Mouse (Mus musculus) liver, adult 2 months (tissue): ENCODE data around the gene Slc50a1.

Experiments
- CTCF ChIP-seq: fragments of 200-500 bp; IDR thresholded peaks from 2 replicates; pipeline ENCODE4 v1.5.1; 2011; ENCODE audit warnings: low read depth, low read length, control low read depth
- POLR2A ChIP-seq: fragments of 200-500 bp; IDR thresholded peaks from 2 replicates; pipeline ENCODE4 v1.6.1; 2011; ENCODE audit warnings: low read length, control low read depth; ENCODE audit not compliant: insufficient read depth; ENCODE audit errors: extremely low read depth

DNA sequence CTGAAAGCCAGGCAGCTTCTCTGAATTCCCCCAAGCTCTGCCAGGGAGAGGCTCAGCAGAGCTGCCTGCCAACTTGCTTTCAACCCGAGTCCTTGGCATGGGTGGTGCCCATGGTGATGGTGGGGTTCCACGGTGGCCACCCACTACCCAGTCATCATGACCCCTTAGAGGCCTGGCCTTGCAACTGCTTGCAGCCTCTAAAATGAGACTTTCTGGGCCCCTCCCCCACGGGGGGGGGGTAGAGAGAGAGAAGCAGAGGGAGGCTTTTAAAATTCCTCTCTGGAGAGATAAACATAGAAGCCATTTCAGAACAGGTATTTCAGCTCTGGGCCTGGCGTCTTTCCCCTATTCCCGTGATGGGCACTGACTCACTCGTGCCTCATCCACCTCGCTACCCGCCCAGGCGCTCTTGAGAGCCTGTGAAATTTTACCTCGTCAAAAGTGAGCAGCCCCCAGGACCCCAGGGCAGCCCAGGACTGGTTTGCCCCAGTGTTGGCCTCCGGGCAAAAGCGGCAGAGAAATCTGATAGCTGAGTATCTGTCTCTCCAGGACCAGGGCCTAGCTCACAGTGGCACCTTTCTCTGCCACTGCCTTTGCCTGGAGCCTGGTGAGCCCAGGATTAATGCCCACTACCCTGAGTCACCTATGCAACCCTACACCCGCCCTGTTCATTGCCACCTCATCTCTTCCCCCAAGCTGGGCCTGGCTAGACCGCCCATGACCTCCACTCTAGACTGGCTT is 7.1 kb upstream of the Slc50a1 start:
- TF ChIP-seq CTCF (no peak), POLR2A (no peak)
